Mouse (Mus musculus): ENCODE results near the gene Ctsz.

Ctsz gene

GRCm38 (mm10) chr2:174438737-174439449 lies at the start of gene Ctsz:
Gene Ctsz (minus strand): TSS chr2:174439039.
- peak; percentile 55 for DNase-seq

GRCm38 (mm10) chr2:174487005-174487404 lies 48.2 kb upstream of the Ctsz start:
- DNase-seq: no peak

GRCm38 (mm10) chr2:174478746-174479145 lies 39.9 kb upstream of the Ctsz start:
- DNase-seq: no peak

- no peak for DNase-seq
These were observed 38.9 kb upstream of the Ctsz start for GRCm38 (mm10) chr2:174477543-174478319.

- no peak for DNase-seq
These were observed 34.7 kb upstream of the Ctsz start for GRCm38 (mm10) chr2:174473550-174473927.

- DNase-seq: peak; percentile 100
These were observed 34.1 kb upstream of the Ctsz start, which contains the start of gene Prelid3b for GRCm38 (mm10) chr2:174472818-174473549. Gene Prelid3b (minus strand): TSS chr2:174473081.

DNA sequence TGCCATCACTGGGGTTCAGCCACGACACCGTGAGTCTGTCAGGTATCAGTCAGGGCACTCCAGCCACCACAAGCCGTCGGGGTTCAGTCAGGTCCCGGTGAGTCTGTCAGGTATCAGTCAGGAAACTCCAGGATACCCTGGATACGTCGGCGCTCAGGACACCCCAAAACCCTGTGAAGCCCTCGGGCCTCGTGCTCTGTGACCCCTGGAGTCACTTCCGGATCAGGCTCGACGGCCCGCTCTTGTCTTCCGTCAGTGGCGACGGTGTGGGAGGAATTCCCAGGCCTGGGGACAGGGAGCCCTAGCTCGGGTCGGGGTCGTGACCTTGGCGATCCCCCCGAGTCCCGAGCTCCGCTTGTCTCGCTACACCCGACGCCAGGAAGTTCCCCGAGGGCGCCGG lies 33.6 kb upstream of the Ctsz start:
- DNase-seq: no peak

DNA sequence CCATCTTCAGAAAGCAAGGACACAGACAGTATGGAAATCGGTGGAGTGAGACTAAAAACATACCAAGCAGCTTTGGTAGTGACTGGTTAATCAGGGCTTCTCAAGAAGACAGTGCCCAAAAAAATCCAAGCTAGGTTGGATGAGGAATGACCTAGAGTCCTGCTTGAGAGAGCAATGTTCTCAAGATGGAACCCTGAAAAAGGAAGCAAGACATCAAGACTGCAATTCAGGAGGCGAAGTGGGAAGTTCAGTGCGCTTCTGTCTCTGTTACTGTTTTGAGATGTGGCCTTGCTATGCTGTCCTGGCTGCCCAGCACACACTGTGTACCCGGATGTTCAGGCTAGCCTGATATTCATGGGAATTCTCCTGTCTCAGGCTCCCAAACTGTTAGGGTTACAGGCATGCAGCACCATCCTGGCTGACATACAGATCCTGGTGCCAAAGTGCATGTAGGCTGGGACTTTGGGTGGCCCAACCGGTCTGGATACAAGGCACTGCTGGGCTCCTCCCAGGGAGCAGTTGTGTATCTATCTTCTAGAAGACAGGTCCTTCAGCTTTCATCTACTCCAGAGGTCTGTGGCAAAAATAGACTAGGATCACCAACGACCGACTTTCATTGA lies 32.1 kb upstream of the Ctsz start:
- no peak for DNase-seq

GRCm38 (mm10) chr2:174470333-174470732 lies 31.5 kb upstream of the Ctsz start:
- no peak for DNase-seq

- DNase-seq: peak; percentile 91
These were observed 25.1 kb upstream of the Ctsz start, which contains the start of gene Atp5e for GRCm38 (mm10) chr2:174463789-174464523. Gene Atp5e (minus strand): TSS chr2:174464105.

DNA sequence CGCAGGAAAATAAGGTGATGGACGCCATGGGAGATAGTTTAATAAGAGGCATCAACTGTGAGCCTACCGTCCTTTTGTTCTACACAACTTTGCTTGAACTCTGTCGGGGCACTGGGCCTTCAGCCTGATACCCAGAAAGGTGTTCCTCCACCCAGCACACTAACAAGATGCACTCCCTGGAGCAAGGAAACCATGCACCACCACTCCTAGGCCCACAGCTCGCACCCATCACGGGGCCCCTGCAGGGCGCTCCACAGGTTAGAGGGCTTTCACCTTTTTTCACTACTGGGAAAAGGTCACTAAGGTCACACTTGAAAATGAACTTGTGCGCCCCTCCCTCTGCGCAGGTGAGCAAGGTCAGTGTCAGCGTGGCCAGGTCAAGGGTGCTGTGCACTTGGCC lies 24.5 kb upstream of the Ctsz start:
- DNase-seq: no peak

DNA sequence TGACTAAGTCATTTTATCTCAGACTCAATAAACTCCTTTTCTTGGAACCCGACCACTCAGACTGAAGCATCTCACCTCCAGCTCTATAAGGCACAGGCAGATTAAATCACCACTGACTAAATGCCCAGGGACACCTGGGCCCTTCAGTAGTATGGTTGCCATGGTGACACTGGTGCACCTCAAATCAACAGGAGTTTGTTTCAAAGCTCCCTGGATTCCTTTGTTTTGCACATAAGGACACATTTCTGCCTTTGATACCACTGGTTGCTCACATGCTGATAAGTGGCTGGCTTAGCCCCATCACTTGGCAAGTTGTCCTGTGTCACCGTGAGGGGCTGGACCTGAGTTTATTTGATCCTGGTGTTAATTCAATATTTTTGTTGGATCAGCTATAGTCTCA lies 20.5 kb upstream of the Ctsz start:
- no peak for DNase-seq

- DNase-seq: no peak
These were observed 14.8 kb upstream of the Ctsz start for GRCm38 (mm10) chr2:174453681-174454080.

DNA sequence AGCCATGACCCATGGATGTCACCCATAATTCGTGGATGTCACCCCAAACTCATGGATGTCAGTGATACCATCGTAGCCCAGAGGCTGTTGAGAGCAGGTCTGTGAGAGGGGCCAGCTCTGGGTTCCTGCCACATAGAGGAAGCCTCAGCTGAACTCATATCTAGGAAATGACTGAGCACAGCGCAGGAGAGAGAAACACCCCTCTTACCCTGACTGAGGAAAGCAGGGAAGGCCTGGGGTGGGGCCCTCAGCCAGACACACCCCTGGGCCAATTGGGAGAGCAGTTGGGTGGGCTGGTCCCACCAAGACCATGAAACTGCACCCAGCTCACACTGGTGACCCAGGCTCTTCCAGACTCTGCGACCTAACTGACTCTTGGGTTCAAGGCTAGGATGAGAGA lies 11.5 kb upstream of the Ctsz start, which contains the start of gene Tubb1:
Gene Tubb1, plus strand, starts transcription at position 343 of the 400 bp plus-strand sequence.
- no peak for DNase-seq

DNA sequence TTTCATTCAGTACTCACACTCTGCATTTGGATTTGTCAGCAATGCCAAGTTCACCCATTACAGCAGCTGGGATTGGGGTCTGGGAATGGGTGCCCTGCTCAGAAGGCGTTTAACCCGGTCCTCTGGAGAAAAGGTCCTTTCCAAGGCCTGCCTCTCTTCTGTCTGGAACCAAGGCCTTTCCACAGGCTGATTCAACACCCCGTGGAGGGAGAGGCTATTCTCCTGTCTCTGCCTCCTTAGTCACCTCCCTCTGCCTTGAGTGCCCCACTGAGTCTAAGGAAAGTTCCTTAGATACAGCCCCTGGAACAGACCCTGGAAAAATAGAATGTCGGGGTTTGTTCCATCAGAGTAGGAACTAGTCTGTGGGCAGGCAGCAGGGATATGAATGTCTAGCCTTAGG lies 9.6 kb upstream of the Ctsz start:
- DNase-seq: no peak

- no peak for DNase-seq
These were observed 8.1 kb upstream of the Ctsz start for GRCm38 (mm10) chr2:174446905-174447304.

DNA sequence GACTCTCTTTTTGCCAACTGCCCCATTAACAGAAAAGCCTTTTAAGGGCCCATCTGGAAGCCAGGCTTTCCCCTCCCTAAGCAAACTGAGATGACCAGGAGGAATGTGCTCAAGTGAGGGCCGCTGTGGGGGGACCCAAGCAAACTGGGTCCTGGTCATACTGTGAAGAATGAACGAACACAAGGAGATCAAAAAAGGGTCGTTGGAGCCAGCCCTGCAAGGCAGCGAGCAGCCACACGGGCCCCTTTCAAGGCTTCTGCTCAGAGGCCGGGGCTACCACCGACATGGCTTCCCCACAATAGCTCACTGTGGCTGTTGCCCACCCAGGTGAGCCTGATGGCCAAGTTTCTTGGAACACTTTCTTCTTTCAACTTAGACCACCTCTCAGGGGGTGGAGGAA lies 7.7 kb upstream of the Ctsz start:
- no peak for DNase-seq

DNA sequence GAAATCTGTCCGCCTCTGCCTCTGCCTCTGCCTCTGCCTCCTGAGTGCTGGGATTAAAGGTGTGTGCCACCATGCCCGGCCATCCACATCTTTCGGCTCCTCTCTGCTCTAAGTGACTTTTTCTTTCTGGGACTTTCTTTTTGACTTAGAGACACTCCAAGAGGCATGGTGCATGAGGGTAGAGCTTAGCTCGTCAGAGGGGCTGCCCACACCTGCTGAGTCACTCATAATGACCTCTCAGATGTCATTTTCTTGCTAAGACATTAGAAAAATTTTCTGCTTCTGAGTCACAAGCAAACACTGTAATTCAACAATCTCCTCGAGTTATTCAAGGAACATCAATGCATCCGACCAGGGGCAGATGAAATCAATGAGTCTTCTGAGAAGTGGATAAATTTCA lies 6.2 kb upstream of the Ctsz start:
- DNase-seq: no peak

- DNase-seq: no peak
These were observed 5.5 kb upstream of the Ctsz start for GRCm38 (mm10) chr2:174444359-174444758.

GRCm38 (mm10) chr2:174443046-174443445 lies 4.2 kb upstream of the Ctsz start:
- no peak for DNase-seq

DNA sequence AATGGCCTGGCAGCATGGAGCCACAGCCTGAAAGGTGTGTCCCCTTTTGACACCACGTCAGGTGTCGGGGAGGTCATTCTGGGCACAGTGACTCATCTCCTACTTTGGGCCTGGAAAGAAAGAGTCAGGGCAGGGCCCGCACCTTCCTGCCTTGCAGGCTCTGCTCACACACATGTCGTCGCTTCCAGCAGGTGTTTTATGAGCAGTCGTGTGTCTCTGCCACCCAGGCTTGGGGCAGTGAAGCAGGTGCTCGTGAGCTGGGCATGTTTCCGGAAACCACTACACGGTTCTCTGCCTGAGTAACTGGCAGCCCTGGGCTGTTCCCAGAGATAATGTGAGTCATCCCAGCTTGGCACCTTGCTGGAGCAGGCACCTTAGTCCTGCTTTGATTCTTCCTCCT lies 3.6 kb upstream of the Ctsz start:
- no peak for DNase-seq

DNA sequence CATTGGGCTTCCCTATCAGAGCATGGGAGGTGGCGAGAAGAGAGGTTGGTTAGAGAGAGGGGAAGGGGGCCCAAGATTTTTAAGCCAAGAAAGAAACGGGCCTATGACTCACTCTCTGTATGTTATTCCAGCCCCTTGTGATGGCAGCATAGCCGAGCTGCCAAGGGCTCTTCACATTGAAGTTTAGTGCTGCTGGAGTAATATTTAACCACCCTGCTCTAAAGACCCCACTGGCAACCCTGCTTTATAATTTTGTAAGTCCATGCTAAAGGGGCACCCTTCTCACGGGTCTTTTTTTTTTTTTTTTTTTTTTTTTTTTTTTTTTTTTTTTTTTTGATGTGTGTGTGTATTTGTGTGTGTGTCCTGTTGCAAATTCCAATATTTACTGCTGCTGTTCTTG lies 3.1 kb upstream of the Ctsz start:
- DNase-seq: no peak
